Mouse (Mus musculus): ENCODE results near the gene Ccng1.

GRCm38 (mm10) chr11:40747716-40748115 lies 7.4 kb downstream of the Ccng1 start:
- TF ChIP-seq CTCF (IDR thresholded peaks at IDR 0.05; ENCODE audit: control insufficient read depth, insufficient read depth, insufficient replicate concordance, low read depth, low read length) (no peak), POLR2A (IDR thresholded peaks at IDR 0.05; ENCODE audit: control insufficient read depth, low read depth, low read length) (no peak)

All from testis, adult 2 months (tissue).